ENCODE assay signal across 20 mouse cellular contexts in genomic region chr16:31908959-31909358, GRCm38 (mm10). TPM values are rescaled to one million over a fixed set of nuclear protein-coding genes. Genes with fewer than 3 reads are reported as not detected.
DNase-seq lines count a peak whose midpoint lies in the region; ATAC-seq and TF ChIP-seq lines count a peak whose summit lies in the region.
"Had no signal": no experiment of that assay in that cellular context is flagged by ENCODE, and none has a peak within 500 bp of the region (broad histone marks: within the 10 kb centered on the region; RNA-seq: fewer than 3 reads in every experiment).

No protein-coding gene starts in this region.

- no peak for TF ChIP-seq CTCF in layer of hippocampus, adult 2 months (conservative IDR thresholded peaks at IDR 0.05)
- no peak for TF ChIP-seq CTCF in olfactory bulb, adult 2 months (IDR thresholded peaks at IDR 0.05; ENCODE audit: insufficient read depth, low read depth, low read length)

- H3K27ac ChIP-seq in heart, embryonic 10.5 days = no peak overlapping the region
- H3K27ac ChIP-seq in heart, embryonic 11.5 days (ENCODE audit: low read depth, low read length) = no peak overlapping the region
- H3K27ac ChIP-seq in layer of hippocampus, adult 2 months = peak overlapping the region; percentile 59
- H3K27ac ChIP-seq in olfactory bulb, adult 2 months (ENCODE audit: insufficient read depth, low read depth, low read length) = peak overlapping the region; percentile 24
- H3K27ac ChIP-seq: embryonic facial prominence, embryonic 12.5 days; intestine, embryonic 15.5 days; liver, embryonic 15.5 days; midbrain, embryonic 12.5 days; stomach, embryonic 15.5 days had no signal

- peak overlapping the region; percentile 24; the same call in 1 of the 2 replicates for H3K4me3 ChIP-seq in heart, embryonic 10.5 days
- no peak overlapping the region for H3K4me3 ChIP-seq in heart, embryonic 11.5 days (ENCODE audit: low read depth, low read length)
- H3K4me3 ChIP-seq in layer of hippocampus, adult 2 months = peak overlapping the region; percentile 44
- peak overlapping the region; percentile 27; the same call in 1 of the 2 replicates for H3K4me3 ChIP-seq in olfactory bulb, adult 2 months (ENCODE audit: insufficient read depth, low read depth, low read length)
- H3K4me3 ChIP-seq: embryonic facial prominence, embryonic 12.5 days; intestine, embryonic 15.5 days; liver, embryonic 15.5 days; midbrain, embryonic 12.5 days; stomach, embryonic 15.5 days had no signal

- no peaks in the 10 kb centered on the region for H3K36me3 ChIP-seq in heart, embryonic 10.5 days
- H3K36me3 ChIP-seq in heart, embryonic 11.5 days (ENCODE audit: control insufficient read depth, insufficient read depth, low read length) = no peaks in the 10 kb centered on the region
- H3K36me3 ChIP-seq: embryonic facial prominence, embryonic 12.5 days; intestine, embryonic 15.5 days; liver, embryonic 15.5 days; midbrain, embryonic 12.5 days; stomach, embryonic 15.5 days had no signal

- no peak for ATAC-seq in heart, embryonic 11.5 days (replicated peaks; ENCODE audit: insufficient number of reproducible peaks, low FRiP score, low TSS enrichment)
- ATAC-seq: intestine, embryonic 15.5 days had no signal

- no peak overlapping the region for H3K4me2 ChIP-seq in heart, embryonic 11.5 days
- H3K4me2 ChIP-seq: embryonic facial prominence, embryonic 12.5 days; intestine, embryonic 15.5 days; liver, embryonic 15.5 days; midbrain, embryonic 12.5 days; stomach, embryonic 15.5 days had no signal

- no peak for DNase-seq in heart, embryonic 10.5 days (ENCODE audit: low spot score)
- DNase-seq in layer of hippocampus, adult 2 months (ENCODE audit: low spot score in 2 of 2) = no peak
- no peak for DNase-seq in layer of hippocampus, adult 9-11 months
- peak; percentile 80 for DNase-seq in right cerebral cortex, adult 18-20 months
- no peak for DNase-seq in right cerebral cortex, postnatal 10 days (ENCODE audit: low spot score in 2 of 2)
- no peak for DNase-seq in thymus, postnatal 14 days
- DNase-seq: cerebellum, adult 11 months; cerebellum, postnatal 36 days; gastrocnemius, postnatal 10 days; lung, postnatal 36 days; thymus, postnatal 25 days had no signal

- peaks cover 4% of the 10 kb centered on the region; the same call in 1 of the 2 replicates for H3K27me3 ChIP-seq in heart, embryonic 10.5 days (ENCODE audit: insufficient read depth, poor library complexity, severe bottlenecking)
- no peaks in the 10 kb centered on the region; the same call in 1 of the 2 replicates for H3K27me3 ChIP-seq in heart, embryonic 11.5 days (ENCODE audit: control insufficient read depth, insufficient read depth, low read length)
- H3K27me3 ChIP-seq: intestine, embryonic 15.5 days; stomach, embryonic 15.5 days had no signal

- WGBS in heart, embryonic 10.5 days = 54% methylated on average over 11 of the region's 11 CpGs
- 48% methylated on average over 11 of the region's 11 CpGs for WGBS in heart, embryonic 11.5 days (ENCODE audit: insufficient replicate concordance)
- 46% methylated on average over 11 of the region's 11 CpGs for WGBS in olfactory bulb, adult 2 months

- H3K9ac ChIP-seq in heart, embryonic 11.5 days (ENCODE audit: low read depth, low read length) = no peak overlapping the region
- H3K9ac ChIP-seq: embryonic facial prominence, embryonic 12.5 days; intestine, embryonic 15.5 days; liver, embryonic 15.5 days; midbrain, embryonic 12.5 days; stomach, embryonic 15.5 days had no signal

- peaks cover 19% of the 10 kb centered on the region for H3K4me1 ChIP-seq in heart, embryonic 10.5 days
- peaks cover 11% of the 10 kb centered on the region for H3K4me1 ChIP-seq in heart, embryonic 11.5 days (ENCODE audit: control insufficient read depth, insufficient read depth, low read length)
- H3K4me1 ChIP-seq in olfactory bulb, adult 2 months (ENCODE audit: control insufficient read depth, insufficient read depth, low read length) = peaks cover 18% of the 10 kb centered on the region

- H3K9me3 ChIP-seq in heart, embryonic 10.5 days = no peaks in the 10 kb centered on the region
- H3K9me3 ChIP-seq in heart, embryonic 11.5 days (replicated peaks; ENCODE audit: control insufficient read depth, low read length) = no peaks in the 10 kb centered on the region
- H3K9me3 ChIP-seq: embryonic facial prominence, embryonic 12.5 days; intestine, embryonic 15.5 days; liver, embryonic 15.5 days; midbrain, embryonic 12.5 days; stomach, embryonic 15.5 days had no signal

- TF ChIP-seq POLR2A in olfactory bulb, adult 2 months (IDR thresholded peaks at IDR 0.05; ENCODE audit: insufficient read depth, low read depth, low read length) = no peak

RNA-seq across cellular contexts. Expression of gene Pigz, which starts 24.7 kb away (rescaled TPM):
- polyA plus RNA-seq in heart, embryonic 10.5 days (2016; fragmentation: Nextera tagmentation; extraction: Ambion mirVana) = 0.27 and 0.79 TPM in 2 replicates
- polyA plus RNA-seq in heart, embryonic 11.5 days (2014; fragmentation: Nextera tagmentation; extraction: Ambion mirVana) = 0.55 TPM in 1 of 2 replicates, not detected in the other
- total RNA-seq in layer of hippocampus, adult 2 months (2021) = 10 to 100 TPM; 11.9 to 15.6 TPM
- not detected in 2 replicates for polyA plus RNA-seq in olfactory bulb, adult 2 months (2012; ENCODE audit: insufficient read depth, insufficient read length, low replicate concordance, missing spikeins)

RNA-seq across cellular contexts. Expression of gene Meltf, which starts 30.3 kb away (rescaled TPM):
- polyA plus RNA-seq in heart, embryonic 10.5 days (2016; fragmentation: Nextera tagmentation; extraction: Ambion mirVana) = 0.09 and 0.34 TPM in 2 replicates
- polyA plus RNA-seq in heart, embryonic 11.5 days (2014; fragmentation: Nextera tagmentation; extraction: Ambion mirVana) = not detected in 2 replicates
- total RNA-seq in layer of hippocampus, adult 2 months (2021) = under 1 TPM; 0.20 to 0.29 TPM
- polyA plus RNA-seq in olfactory bulb, adult 2 months (2012; ENCODE audit: insufficient read depth, insufficient read length, low replicate concordance, missing spikeins) = not detected in 2 replicates
- polyA plus RNA-seq: C2C12; forebrain, embryonic 11.5 days had no signal

RNA-seq across cellular contexts. Expression of gene 0610012G03Rik, which starts 39.3 kb away (rescaled TPM):
- polyA plus RNA-seq in heart, embryonic 10.5 days (2016; fragmentation: Nextera tagmentation; extraction: Ambion mirVana) = 95.3 and 109 TPM in 2 replicates
- 105 and 113 TPM in 2 replicates for polyA plus RNA-seq in heart, embryonic 11.5 days (2014; fragmentation: Nextera tagmentation; extraction: Ambion mirVana)
- 10 to 100 TPM; 37.6 to 42.1 TPM for total RNA-seq in layer of hippocampus, adult 2 months (2021)
- polyA plus RNA-seq in olfactory bulb, adult 2 months (2012; ENCODE audit: insufficient read depth, insufficient read length, low replicate concordance, missing spikeins) = not detected in 2 replicates

RNA-seq across cellular contexts. Expression of gene Ncbp2, which starts 39.4 kb away (rescaled TPM):
- 82.2 and 107 TPM in 2 replicates for polyA plus RNA-seq in heart, embryonic 10.5 days (2016; fragmentation: Nextera tagmentation; extraction: Ambion mirVana)
- 87.5 and 90.0 TPM in 2 replicates for polyA plus RNA-seq in heart, embryonic 11.5 days (2014; fragmentation: Nextera tagmentation; extraction: Ambion mirVana)
- total RNA-seq in layer of hippocampus, adult 2 months (2021) = 10 to 100 TPM; 49.5 to 52.3 TPM
- not detected in 2 replicates for polyA plus RNA-seq in olfactory bulb, adult 2 months (2012; ENCODE audit: insufficient read depth, insufficient read length, low replicate concordance, missing spikeins)

Comparison
In these comparisons a context has a peak if more than half of its experiments do, and no peak if none do; other contexts are left out.
1. H3K27ac ChIP-seq: peak in layer of hippocampus, adult 2 months (single experiment) and olfactory bulb, adult 2 months (single experiment); none in heart, embryonic 10.5 days (single experiment) and heart, embryonic 11.5 days (single experiment).